Mouse (Mus musculus) cerebellum, postnatal 36 days (tissue): ENCODE measurements around the gene Cltc.
"Not testable (repeated sequence)": the region's sequence is repeated elsewhere in the genome, so short reads cannot be mapped to it uniquely, and the experiment has no call there.

Experiments used
- DNase-seq, 2 experiments: peaks; one replicate each; pipeline ENCODE4 v3.0.0; 2021 to 2022; ENCODE audit warnings: mixed read lengths in 2 of 2

Cltc gene

DNA sequence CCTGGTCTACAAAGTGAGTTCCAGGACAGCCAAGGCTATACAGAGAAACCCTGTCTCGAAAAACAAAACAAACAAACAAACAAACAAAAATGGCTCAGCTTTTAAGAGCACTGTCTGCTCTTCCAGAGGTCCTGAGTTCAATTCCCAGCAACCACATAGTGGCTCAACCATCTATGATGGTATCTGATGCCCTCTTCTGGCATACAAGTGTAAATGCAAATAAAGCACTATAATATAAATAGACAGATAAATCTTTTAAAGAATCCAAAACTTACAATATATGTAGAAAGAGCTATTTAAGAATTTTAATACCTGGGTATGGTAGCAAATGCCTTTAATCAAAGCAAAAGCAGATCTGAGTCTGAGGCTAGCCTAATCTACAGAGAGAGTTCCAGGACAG lies 19.1 kb downstream of the Cltc start:
- DNase-seq, result not testable (repeated sequence)

DNA sequence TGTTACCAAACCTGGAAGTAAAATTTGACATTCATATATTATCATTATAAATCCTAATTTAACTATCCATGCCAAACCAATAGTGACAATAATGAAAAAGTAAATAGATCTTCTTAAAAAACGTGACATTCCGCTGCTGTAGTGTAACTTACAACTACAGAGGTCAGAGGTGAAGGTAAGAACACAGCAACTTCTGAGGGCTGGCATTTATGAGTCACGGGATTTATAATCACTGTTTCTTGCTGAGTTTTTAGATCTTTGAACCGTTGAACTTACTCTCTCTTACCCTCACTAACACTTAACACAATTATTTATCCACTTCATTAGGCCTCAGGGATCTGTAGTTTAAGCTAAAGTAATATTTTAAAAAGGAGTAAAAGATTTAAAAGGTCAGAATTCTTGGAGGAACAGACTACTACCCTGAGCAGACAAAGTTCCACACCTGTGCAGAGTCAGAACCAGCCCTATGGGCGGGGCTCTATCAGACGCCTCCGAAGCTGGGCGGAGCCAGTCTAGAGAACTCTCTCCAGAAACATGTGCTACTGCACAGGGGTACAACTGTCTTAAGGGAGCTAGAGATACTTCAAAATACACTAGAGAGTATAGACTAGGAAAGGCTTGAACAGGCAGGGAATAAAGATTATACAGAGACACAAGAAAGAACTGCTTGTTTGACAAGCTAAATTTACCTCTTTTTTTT lies 19.9 kb downstream of the Cltc start:
- no peak for DNase-seq

DNA sequence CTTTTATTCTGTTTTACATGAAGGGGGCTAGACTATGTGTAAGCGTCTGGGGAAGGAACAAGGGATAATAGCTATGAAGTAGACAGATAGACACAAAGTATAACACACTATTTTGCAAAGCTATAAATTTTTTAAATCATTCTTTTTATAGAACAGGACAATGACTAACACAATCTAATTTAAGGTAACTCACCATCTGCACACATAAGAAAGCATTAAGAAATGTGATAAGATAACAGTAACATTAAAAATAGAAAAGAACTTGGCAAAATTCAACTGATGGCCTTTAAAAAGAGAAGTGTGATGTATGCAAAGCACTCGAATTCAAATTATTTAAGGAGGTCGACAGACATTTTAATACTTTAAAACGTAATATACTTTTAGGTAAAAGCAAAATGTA lies 22.4 kb downstream of the Cltc start:
- no peak for DNase-seq

DNA sequence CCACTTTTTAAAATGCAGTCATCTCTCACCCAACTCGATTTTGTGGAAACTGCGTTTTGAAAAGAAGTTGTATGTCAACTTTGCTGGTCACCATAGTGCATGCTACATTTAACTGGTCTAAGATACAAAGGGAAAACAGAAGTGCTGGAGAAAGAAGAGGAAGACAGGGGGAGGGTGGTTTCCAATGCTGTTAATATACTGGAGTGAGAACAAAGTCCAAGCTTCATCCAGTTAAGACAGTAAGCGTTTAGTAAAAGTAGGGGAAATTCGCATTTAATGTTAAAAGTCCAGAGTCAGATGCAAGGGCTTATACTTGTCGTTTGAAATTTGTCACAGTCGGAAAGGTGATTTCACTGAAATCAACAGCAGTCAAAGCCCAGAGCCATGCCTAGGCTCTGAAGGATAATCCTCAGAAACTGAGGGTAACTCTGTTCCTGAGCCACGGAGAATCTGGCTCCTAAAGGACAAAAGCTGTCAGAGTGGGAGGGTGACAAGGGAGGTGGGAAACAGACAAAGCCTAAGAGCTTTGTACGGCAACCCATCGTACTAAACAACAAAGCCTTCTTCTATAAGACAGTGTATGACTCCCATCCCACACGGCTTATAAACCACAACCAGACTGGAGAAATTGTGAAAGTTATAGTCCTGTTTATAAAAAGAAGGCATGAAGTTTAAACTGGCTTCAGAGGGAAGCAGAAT lies 23.0 kb downstream of the Cltc start:
- no peak for DNase-seq

DNA sequence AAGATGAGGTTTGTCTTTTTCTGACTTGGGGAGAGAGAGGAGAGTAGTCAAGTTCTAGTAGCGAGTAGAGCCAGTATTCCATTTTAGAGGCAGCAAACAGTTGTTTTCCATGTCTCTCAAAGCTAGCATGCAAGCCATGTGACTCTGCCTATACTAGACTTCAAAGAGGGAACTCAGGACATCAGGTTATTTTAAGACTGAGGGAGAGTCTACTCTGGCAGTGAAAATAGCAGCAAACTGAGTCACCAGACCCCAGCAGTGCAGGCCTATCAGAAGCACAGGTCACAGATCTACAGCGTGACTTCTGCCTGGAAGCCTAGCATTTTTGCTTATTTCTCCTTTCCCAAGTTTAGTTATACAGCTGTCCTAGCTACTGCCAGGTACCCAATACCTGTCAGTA lies 25.9 kb downstream of the Cltc start:
- DNase-seq, result no peak

DNA sequence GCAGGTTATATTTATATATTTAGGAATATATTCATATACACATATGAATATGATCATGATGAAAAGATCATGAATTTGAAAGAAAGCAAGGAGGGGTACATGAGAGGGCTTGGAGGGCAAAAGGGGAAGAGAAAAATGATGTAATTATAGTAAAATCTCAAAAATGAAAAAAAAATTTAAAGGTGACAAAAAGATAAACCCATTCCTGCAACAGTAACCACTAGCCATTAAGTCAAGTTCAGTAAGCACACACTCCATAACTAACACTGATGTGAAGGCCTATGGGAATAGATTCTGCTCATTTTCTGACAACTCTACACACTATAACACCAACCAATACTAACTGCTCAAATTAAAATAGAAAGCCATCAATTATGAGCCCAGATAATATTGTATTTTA lies 31.8 kb downstream of the Cltc start:
- no peak for DNase-seq

- no peak for DNase-seq
These were observed 32.4 kb downstream of the Cltc start for GRCm38 (mm10) chr11:86724982-86725381.

- no peak for DNase-seq
These were observed 33.4 kb downstream of the Cltc start for GRCm38 (mm10) chr11:86724004-86724403.

GRCm38 (mm10) chr11:86719390-86719789 lies 38.0 kb downstream of the Cltc start:
- no peak for DNase-seq

- DNase-seq, result no peak
These were observed 39.0 kb downstream of the Cltc start for GRCm38 (mm10) chr11:86718369-86718768.

GRCm38 (mm10) chr11:86717306-86718065 lies 39.9 kb downstream of the Cltc start:
- no peak for DNase-seq

DNA sequence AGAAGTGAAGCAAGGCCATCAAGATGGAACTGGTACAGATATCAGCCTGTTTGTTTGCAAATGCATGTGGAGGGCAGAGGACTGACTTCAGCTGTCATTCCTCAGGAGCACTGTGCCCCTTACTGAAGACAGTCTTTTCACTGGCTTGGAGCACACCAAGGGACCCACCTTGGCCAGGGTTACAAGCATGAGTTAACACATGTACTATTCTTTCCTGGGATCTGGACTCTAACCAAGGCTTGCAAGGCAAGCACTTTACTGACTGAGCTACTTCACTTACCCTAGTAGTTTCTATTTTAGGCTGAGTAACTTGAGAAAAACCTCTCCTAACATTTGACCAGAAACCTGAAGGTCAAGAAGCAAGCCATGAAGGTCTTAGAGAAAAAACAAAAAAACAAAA lies 42.8 kb downstream of the Cltc start:
- no peak for DNase-seq

GRCm38 (mm10) chr11:86701151-86701550 lies 56.2 kb downstream of the Cltc start:
- no peak for DNase-seq

- DNase-seq, result no peak
These were observed 61.9 kb downstream of the Cltc start for GRCm38 (mm10) chr11:86695461-86695860.

DNA sequence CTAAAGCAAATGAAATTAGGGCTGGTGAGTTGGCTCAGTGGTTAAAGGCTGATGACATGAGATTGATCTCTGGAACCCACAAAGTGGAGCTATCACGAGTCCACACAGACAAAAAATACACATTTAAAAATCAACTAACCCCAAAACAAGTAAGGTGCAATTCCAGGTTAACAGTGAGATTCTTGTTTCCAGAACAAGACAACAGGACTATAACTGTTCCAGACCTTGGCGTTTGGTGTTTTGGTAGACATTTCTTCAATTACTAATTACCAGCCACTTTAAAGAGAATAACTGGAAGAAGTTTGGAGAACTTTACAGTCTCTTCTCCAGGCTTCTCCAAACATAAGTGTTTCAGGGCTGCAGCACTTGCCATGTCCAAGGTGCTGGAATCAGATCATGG lies 64.8 kb downstream of the Cltc start:
- DNase-seq, result no peak

DNA sequence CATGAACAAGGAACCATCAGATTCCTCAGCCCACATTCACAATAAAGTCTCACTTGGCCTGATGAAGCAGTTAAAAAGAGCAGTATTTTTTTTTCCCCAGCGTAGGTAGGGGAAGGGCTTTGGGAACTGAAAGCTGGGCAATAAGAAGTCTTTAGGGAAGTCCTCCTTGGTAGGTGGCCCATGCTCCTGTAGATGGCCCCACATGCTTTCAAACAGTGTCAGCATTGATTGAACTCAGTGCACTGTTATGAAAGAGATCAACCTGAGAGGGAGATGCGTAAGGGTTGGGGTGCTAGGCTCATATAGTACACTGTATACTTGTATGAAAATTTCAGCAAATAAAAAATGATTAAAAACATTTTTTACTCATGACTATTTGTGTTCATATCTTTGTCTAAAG lies 65.4 kb downstream of the Cltc start:
- no peak for DNase-seq

GRCm38 (mm10) chr11:86691482-86691881 lies 65.9 kb downstream of the Cltc start:
- no peak for DNase-seq

DNA sequence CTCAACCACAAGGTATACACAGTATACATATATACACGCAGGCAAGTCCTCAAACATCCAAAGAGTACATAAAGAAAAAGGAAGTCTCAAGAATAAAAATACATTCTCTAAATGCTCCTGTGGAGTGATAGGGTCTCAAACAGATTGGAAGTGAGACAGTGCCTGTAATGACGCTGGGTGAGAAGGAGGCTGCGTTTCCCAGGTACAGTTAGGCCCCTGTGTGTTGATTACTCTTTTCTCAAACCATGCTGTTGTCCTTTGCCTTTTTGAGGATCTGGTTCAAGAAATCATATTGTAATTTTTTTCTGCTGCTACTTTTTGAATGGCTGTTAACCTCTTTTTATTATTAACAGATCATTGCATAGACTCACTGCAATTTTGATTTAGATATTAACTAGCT lies 67.0 kb downstream of the Cltc start:
- no peak for DNase-seq

DNA sequence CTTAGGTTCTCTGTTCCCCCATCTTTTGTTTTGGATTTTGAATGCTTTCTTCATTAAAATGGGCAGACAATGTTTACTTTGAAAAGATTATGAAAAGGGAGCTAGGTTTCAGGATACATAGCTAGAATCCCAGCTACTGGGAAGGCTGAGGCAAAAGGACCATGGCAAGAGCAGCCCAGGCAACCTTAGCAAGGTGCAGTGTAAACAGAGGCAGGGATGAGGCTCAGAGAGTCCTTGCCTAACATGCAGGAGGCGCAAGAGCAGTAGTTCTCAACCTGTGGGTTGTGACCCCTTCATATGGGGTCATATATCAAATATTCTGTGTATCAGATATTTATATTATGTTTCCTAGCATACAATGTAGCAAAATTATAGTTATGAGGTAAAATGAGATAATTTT lies 72.0 kb downstream of the Cltc start:
- DNase-seq, result no peak

GRCm38 (mm10) chr11:86684126-86685012 lies 73.0 kb downstream of the Cltc start:
- DNase-seq, result no peak

- DNase-seq, result peak; percentile 94 to 96
These were observed 73.8 kb downstream of the Cltc start, which contains the start of the genes Vmp1 and Ptrh2 for GRCm38 (mm10) chr11:86683395-86684125. Gene Vmp1, minus strand, starts transcription at chr11:86683836. Gene Ptrh2, plus strand, starts transcription at chr11:86683985.

GRCm38 (mm10) chr11:86682861-86683260 lies 74.5 kb downstream of the Cltc start:
- no peak for DNase-seq
